Mouse (Mus musculus) embryo, embryonic 11 days (tissue): Measurements from ENCODE around the gene Gpx4.

Source experiments
- DNase-seq: peaks from one replicate; pipeline ENCODE4 v3.0.0-alpha.2; 2015

Gene Gpx4

GRCm38 (mm10) chr10:80047041-80047565 is at the start of gene Gpx4:
Gpx4 (plus strand) TSS chr10:80047166.
- DNase-seq = no peak

GRCm38 (mm10) chr10:79997819-79998218 is 49.1 kb upstream of the Gpx4 start:
- no peak for DNase-seq

- DNase-seq = no peak
Observed at GRCm38 (mm10) chr10:80001945-80002344, 45.0 kb upstream of the Gpx4 start.

- DNase-seq = no peak
Observed at GRCm38 (mm10) chr10:80002829-80003228, 44.1 kb upstream of the Gpx4 start.

- DNase-seq = no peak
Observed at GRCm38 (mm10) chr10:80003374-80004232, 43.4 kb upstream of the Gpx4 start.

GRCm38 (mm10) chr10:80004233-80004705 is 42.7 kb upstream of the Gpx4 start:
- DNase-seq = no peak

GRCm38 (mm10) chr10:80011740-80012139 is 35.2 kb upstream of the Gpx4 start:
- DNase-seq = no peak

- DNase-seq = no peak
Observed at GRCm38 (mm10) chr10:80013609-80014008, 33.4 kb upstream of the Gpx4 start.

- DNase-seq = no peak
Observed at GRCm38 (mm10) chr10:80014484-80015290, 32.3 kb upstream of the Gpx4 start.

GRCm38 (mm10) chr10:80015583-80015982 is 31.4 kb upstream of the Gpx4 start:
- no peak for DNase-seq

GRCm38 (mm10) chr10:80016511-80016910 is 30.5 kb upstream of the Gpx4 start, which contains the start of gene Arhgap45:
Arhgap45 (plus strand) TSS chr10:80016653.
- DNase-seq = no peak

- DNase-seq = no peak
Observed at GRCm38 (mm10) chr10:80016931-80017330, 30.0 kb upstream of the Gpx4 start.

GRCm38 (mm10) chr10:80017361-80017760 is 29.6 kb upstream of the Gpx4 start:
- DNase-seq = no peak

GRCm38 (mm10) chr10:80017771-80018170 is 29.2 kb upstream of the Gpx4 start:
- no peak for DNase-seq

GRCm38 (mm10) chr10:80018739-80019297 is 28.1 kb upstream of the Gpx4 start:
- no peak for DNase-seq

- DNase-seq = peak; percentile 74
Observed at GRCm38 (mm10) chr10:80019471-80020131, 27.4 kb upstream of the Gpx4 start.

- no peak for DNase-seq
Observed at GRCm38 (mm10) chr10:80020191-80020590, 26.8 kb upstream of the Gpx4 start.

- DNase-seq = no peak
Observed at GRCm38 (mm10) chr10:80020603-80021319, 26.2 kb upstream of the Gpx4 start.

GRCm38 (mm10) chr10:80021320-80021641 is 25.7 kb upstream of the Gpx4 start:
- DNase-seq = no peak

- no peak for DNase-seq
Observed at GRCm38 (mm10) chr10:80022164-80022563, 24.8 kb upstream of the Gpx4 start.

- DNase-seq = no peak
Observed at GRCm38 (mm10) chr10:80022806-80023205, 24.2 kb upstream of the Gpx4 start.

- no peak for DNase-seq
Observed at GRCm38 (mm10) chr10:80023758-80024157, 23.2 kb upstream of the Gpx4 start.
